Mouse (Mus musculus) stomach, embryonic 15.5 days (tissue): ENCODE measurements around the gene Coro1b. TPM values are rescaled to one million over a fixed set of nuclear protein-coding genes. Genes with fewer than 3 reads are reported as not detected.

ENCODE experiments used
- ATAC-seq: fragments of 200-750 bp; cut with Nextera tagmentation; 2 replicates; pipeline ENCODE4 v1.8.0; 2017; ENCODE audit warnings: low read depth, moderate number of reproducible peaks, moderate TSS enrichment; ENCODE audit not compliant: insufficient read depth, low FRiP score
- H3K27ac ChIP-seq: fragments of 300-500 bp; sonication (generic); 2 replicates; pipeline ENCODE4 v1.5.1; 2015; ENCODE audit warnings: mild to moderate bottlenecking, inconsistent platforms
- H3K27me3 ChIP-seq: fragments of 300-500 bp; sonication (generic); replicated peaks from 2 replicates; pipeline ENCODE4 v1.6.1; 2015; ENCODE audit warnings: inconsistent platforms
- H3K36me3 ChIP-seq: fragments of 300-500 bp; sonication (generic); 2 replicates; pipeline ENCODE4 v1.6.1; 2015; ENCODE audit warnings: inconsistent platforms
- H3K4me1 ChIP-seq: fragments of 300-500 bp; sonication (generic); 2 replicates; pipeline ENCODE4 v1.6.1; 2015; ENCODE audit warnings: inconsistent platforms
- H3K4me2 ChIP-seq: fragments of 300-500 bp; sonication (generic); 2 replicates; pipeline ENCODE4 v1.6.1; 2015; ENCODE audit warnings: mild to moderate bottlenecking, inconsistent platforms
- H3K4me3 ChIP-seq: fragments of 300-500 bp; sonication (generic); replicated peaks from 2 replicates; pipeline ENCODE4 v1.5.1; 2015; ENCODE audit warnings: inconsistent platforms
- H3K9ac ChIP-seq: fragments of 300-500 bp; sonication (generic); 2 replicates; pipeline ENCODE4 v1.6.1; 2015; ENCODE audit warnings: inconsistent platforms
- H3K9me3 ChIP-seq: fragments of 300-500 bp; sonication (generic); 2 replicates; pipeline ENCODE4 v1.6.1; 2016; ENCODE audit warnings: inconsistent platforms
- WGBS: fragments of 180-500 bp; shearing (Covaris S2); methylation state at CpG from one replicate; pipeline ENCODE4 v1.1.7; 2015; 5-methylcytosine and 5-hydroxymethylcytosine counted together
- polyA plus RNA-seq: library from polyadenylated mRNA; unstranded; fragments of >200 nt; fragmentation: Nextera tagmentation; extraction: Ambion mirVana; gene quantifications from 2 replicates; pipeline ENCODE4 v1.2.1, GENCODE M21; 2015

Coro1b gene
- polyA plus RNA-seq, 1 experiment from 2014 or later, result 164 TPM

GRCm38 (mm10) chr19:4184976-4185975, 36.9 kb downstream of the Coro1b start:
- 0 out of 2 replicates have a peak, but pooled peaks have one; percentile 20 for ATAC-seq
- no peaks in the 10 kb centered on the region for H3K9me3 ChIP-seq
- H3K27ac ChIP-seq, result no peak overlapping the region
- WGBS, result 40% methylated on average over 15 of the region's 15 CpGs
- no peak overlapping the region for H3K4me2 ChIP-seq
- no peak overlapping the region for H3K4me3 ChIP-seq
- peaks cover 19% of the 10 kb centered on the region for H3K4me1 ChIP-seq
- H3K27me3 ChIP-seq, result no peaks in the 10 kb centered on the region
- no peaks in the 10 kb centered on the region for H3K36me3 ChIP-seq
- no peak overlapping the region for H3K9ac ChIP-seq

GRCm38 (mm10) chr19:4187303-4187702, 38.9 kb downstream of the Coro1b start:
- H3K9ac ChIP-seq, result no peak overlapping the region
- H3K4me2 ChIP-seq, result no peak overlapping the region
- no peaks in the 10 kb centered on the region for H3K9me3 ChIP-seq
- 62% methylated on average over 3 of the region's 3 CpGs for WGBS
- no peaks in the 10 kb centered on the region for H3K27me3 ChIP-seq
- H3K4me3 ChIP-seq, result no peak overlapping the region
- no peaks in the 10 kb centered on the region for H3K36me3 ChIP-seq
- ATAC-seq, result no peak
- H3K4me1 ChIP-seq, result 0 out of 2 replicates have a peak, but pooled peaks cover 17% of the 10 kb centered on the region
- no peak overlapping the region for H3K27ac ChIP-seq

- peaks cover 30% of the 10 kb centered on the region for H3K4me1 ChIP-seq
- no peak overlapping the region for H3K9ac ChIP-seq
- ATAC-seq, result no peak
- 86% methylated on average over 12 of the region's 12 CpGs for WGBS
- H3K4me2 ChIP-seq, result no peak overlapping the region
- H3K4me3 ChIP-seq, result no peak overlapping the region
- no peaks in the 10 kb centered on the region for H3K27me3 ChIP-seq
- H3K36me3 ChIP-seq, result peaks cover 9% of the 10 kb centered on the region; the same call in 1 of the 2 replicates
- H3K27ac ChIP-seq, result no peak overlapping the region
- H3K9me3 ChIP-seq, result no peaks in the 10 kb centered on the region
Observed at GRCm38 (mm10) chr19:4189051-4189620, 40.7 kb downstream of the Coro1b start.

- Histone ChIP-seq H3K27me3 (no peaks in the 10 kb centered on the region), H3K4me1 (peaks cover 19% of the 10 kb centered on the region), H3K9ac (peak within 1 kb of the TSS; percentile 99), H3K4me2 (peak within 1 kb of the TSS; percentile 88), H3K9me3 (no peaks in the 10 kb centered on the region), H3K36me3 (peaks cover 26% of the 10 kb centered on the region), H3K27ac (peak within 1 kb of the TSS; percentile 96), H3K4me3 (peak within 1 kb of the TSS; percentile 93)
- WGBS, result 43% methylated on average over 4 of the region's 4 CpGs
- ATAC-seq, result no peak
Observed at GRCm38 (mm10) chr19:4190831-4191334, 42.5 kb downstream of the Coro1b start, which contains the start of gene Tbc1d10c. Gene Tbc1d10c, minus strand, starts transcription at chr19:4191284.

DNA sequence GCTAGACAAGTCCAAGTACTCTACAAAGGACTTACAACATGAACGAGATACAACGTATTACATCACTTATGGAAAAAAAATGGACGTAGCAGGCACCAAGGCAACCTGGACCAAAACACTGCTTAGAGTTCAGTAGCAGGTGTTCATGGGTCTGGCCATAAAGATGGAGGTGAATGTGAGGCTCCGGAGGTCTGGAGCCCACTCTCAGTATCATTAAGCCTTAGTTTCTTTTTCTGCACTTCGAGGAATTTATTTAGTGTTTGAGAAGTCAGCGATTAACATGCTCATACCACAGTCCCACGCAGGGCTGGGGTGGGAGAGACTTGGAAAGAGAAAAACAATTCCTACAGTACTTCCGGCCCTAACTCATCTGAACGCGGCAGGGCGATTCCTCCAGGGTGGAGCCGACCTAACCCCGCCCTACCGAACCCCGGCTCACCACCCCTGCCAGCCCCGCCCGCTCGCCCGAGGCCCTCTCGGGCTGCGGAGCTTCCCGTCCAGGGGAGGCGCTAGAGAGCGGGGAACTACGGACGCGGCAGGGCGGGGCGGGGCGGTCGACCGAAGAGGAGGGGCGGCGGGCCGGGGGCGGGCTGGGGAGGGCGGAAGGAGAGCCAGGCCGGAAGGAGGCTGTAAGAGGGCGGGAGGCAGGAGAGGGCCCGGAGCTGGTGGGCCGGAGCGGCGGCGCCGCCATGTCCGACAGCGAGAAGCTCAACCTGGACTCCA, 43.3 kb downstream of the Coro1b start, which contains the start of gene Ppp1ca:
Gene Ppp1ca, plus strand, starts transcription at position 538 of the 723 bp plus-strand sequence.
- H3K27me3 ChIP-seq, result no peaks in the 10 kb centered on the region
- H3K9me3 ChIP-seq, result no peaks in the 10 kb centered on the region
- ATAC-seq, result peak; percentile 92
- WGBS, result 4% methylated on average over 40 of the region's 47 CpGs
- H3K4me1 ChIP-seq, result peaks cover 22% of the 10 kb centered on the region
- peak within 1 kb of the TSS; percentile 88 for H3K4me2 ChIP-seq
- peak within 1 kb of the TSS; percentile 93 for H3K4me3 ChIP-seq
- H3K36me3 ChIP-seq, result peaks cover 29% of the 10 kb centered on the region
- H3K9ac ChIP-seq, result peak within 1 kb of the TSS; percentile 99
- peak within 1 kb of the TSS; percentile 96 for H3K27ac ChIP-seq

- Histone ChIP-seq H3K4me1 (peaks cover 25% of the 10 kb centered on the region), H3K9ac (peak overlapping the region; percentile 99), H3K9me3 (no peaks in the 10 kb centered on the region), H3K4me3 (peak overlapping the region; percentile 93), H3K27me3 (no peaks in the 10 kb centered on the region), H3K36me3 (peaks cover 36% of the 10 kb centered on the region), H3K4me2 (peak overlapping the region; percentile 88), H3K27ac (peak overlapping the region; percentile 96)
- 0% methylated on average over 41 of the region's 52 CpGs for WGBS
- ATAC-seq, result no peak; the same call in 1 of the 2 replicates
Observed at GRCm38 (mm10) chr19:4192251-4192985, 44.0 kb downstream of the Coro1b start.

DNA sequence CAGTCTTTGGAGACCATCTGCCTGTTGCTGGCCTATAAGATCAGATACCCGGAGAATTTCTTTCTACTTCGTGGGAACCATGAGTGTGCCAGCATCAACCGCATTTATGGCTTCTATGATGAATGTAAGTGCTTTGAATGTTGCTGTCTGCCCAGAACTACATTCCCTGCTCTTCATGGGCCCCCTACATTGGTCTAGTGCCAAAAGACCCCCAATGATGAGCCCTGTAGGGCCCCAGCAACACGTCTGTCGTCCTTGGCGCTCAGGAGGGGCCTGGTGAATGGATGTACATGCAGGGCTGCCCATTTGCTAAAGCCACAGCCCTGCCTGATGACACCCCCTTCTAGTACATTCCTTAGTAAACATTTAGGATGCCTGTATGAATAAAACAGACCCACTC, 44.7 kb downstream of the Coro1b start:
- peaks cover 41% of the 10 kb centered on the region for H3K36me3 ChIP-seq
- 47% methylated on average over 6 of the region's 6 CpGs for WGBS
- no peaks in the 10 kb centered on the region for H3K27me3 ChIP-seq
- peak overlapping the region; percentile 88 for H3K4me2 ChIP-seq
- no peak for ATAC-seq
- peak overlapping the region; percentile 93 for H3K4me3 ChIP-seq
- peak overlapping the region; percentile 96; the same call in 1 of the 2 replicates for H3K27ac ChIP-seq
- H3K9ac ChIP-seq, result peak overlapping the region; percentile 99
- peaks cover 25% of the 10 kb centered on the region for H3K4me1 ChIP-seq
- H3K9me3 ChIP-seq, result no peaks in the 10 kb centered on the region

- no peak for ATAC-seq
- Histone ChIP-seq H3K4me1 (peaks cover 25% of the 10 kb centered on the region), H3K4me2 (no peak overlapping the region; the same call in 1 of the 2 replicates), H3K9me3 (no peaks in the 10 kb centered on the region), H3K36me3 (peaks cover 45% of the 10 kb centered on the region), H3K27me3 (no peaks in the 10 kb centered on the region), H3K4me3 (peak overlapping the region; percentile 93; the same call in 1 of the 2 replicates), H3K27ac (no peak overlapping the region), H3K9ac (no peak overlapping the region)
- 81% methylated on average over 8 of the region's 8 CpGs for WGBS
Observed at GRCm38 (mm10) chr19:4194021-4194724, 45.8 kb downstream of the Coro1b start.

DNA sequence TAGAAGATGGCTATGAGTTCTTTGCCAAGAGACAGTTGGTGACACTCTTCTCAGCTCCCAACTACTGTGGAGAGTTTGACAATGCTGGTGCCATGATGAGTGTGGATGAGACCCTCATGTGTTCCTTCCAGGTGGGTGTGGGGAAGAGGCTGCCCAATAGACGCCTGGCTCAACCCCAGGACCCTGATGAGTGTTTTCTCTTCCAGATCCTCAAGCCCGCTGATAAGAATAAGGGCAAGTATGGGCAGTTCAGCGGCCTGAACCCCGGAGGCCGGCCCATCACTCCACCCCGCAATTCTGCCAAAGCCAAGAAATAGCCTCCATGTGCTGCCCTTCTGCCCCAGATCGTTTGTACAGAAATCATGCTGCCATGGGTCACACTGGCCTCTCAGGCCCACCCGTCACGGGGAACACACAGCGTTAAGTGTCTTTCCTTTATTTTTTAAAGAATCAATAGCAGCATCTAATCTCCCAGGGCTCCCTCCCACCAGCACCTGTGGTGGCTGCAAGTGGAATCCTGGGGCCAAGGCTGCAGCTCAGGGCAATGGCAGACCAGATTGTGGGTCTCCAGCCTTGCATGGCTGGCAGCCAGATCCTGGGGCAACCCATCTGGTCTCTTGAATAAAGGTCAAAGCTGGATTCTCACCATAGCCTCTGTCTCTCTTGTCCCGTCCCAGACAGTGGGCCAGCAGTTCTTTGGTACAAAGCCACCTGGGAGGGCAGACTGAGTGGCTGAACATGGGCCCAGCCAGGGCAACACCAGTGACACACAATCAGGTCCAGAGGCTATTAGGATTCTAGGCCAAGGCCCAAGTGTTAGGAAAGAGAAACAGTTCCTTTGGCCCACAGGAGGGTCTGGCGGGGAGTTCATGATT, 46.6 kb downstream of the Coro1b start:
- Histone ChIP-seq H3K27ac (no peak overlapping the region), H3K4me3 (no peak overlapping the region), H3K9ac (no peak overlapping the region), H3K36me3 (peaks cover 48% of the 10 kb centered on the region), H3K4me2 (no peak overlapping the region), H3K27me3 (no peaks in the 10 kb centered on the region), H3K4me1 (peaks cover 25% of the 10 kb centered on the region), H3K9me3 (no peaks in the 10 kb centered on the region)
- WGBS, result 76% methylated on average over 12 of the region's 12 CpGs
- ATAC-seq, result no peak

DNA sequence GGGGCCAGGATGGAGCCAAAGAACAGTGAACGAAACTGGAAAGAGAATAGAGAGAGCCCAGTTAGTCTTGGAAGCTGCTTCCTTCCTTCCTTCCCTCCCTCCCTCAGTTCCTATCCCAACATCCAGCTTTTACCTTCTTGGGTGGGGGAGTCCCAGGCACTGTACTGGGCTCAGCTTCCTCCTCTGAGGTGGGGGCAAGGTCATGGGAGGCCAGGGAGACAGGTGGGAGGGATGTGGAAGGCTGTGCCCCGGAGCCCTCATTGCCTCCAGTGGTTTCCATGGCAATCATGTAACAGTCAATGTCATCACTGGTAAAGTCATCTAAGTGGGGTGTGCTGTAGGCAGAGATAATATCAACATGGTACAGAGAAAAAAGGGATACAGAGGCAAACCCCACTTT, 47.6 kb downstream of the Coro1b start:
- no peak for ATAC-seq
- H3K4me1 ChIP-seq, result peaks cover 30% of the 10 kb centered on the region
- WGBS, result 62% methylated on average over 2 of the region's 2 CpGs

More for the DNA sequence above, 47.6 kb downstream of the Coro1b start:
- Histone ChIP-seq H3K27me3 (no peaks in the 10 kb centered on the region), H3K9me3 (no peaks in the 10 kb centered on the region), H3K4me2 (no peak overlapping the region), H3K27ac (no peak overlapping the region), H3K9ac (no peak overlapping the region), H3K4me3 (no peak overlapping the region), H3K36me3 (peaks cover 48% of the 10 kb centered on the region)
